Mouse (Mus musculus): Measurements from ENCODE around the gene Arsg.
A peak's percentile ranks its signal among the peaks of the same experiment; 100 is the strongest.

Arsg gene

GRCm38 (mm10) chr11:109473171-109474085 is at the start of gene Arsg, which contains the start of gene Slc16a6:
Gene Arsg, plus strand, starts transcription at chr11:109473374.
Gene Slc16a6, minus strand, starts transcription at chr11:109473598.
- peak; percentile 83 to 93 for DNase-seq (ENCODE audit: low spot score in 2 of 2)

- peak; percentile 100 for DNase-seq (ENCODE audit: low spot score in 2 of 2)
Measured at GRCm38 (mm10) chr11:109425392-109426271, 47.5 kb upstream of the Arsg start, which contains the start of gene Amz2. Gene Amz2, plus strand, starts transcription at chr11:109425946.

GRCm38 (mm10) chr11:109426272-109426586 is 46.9 kb upstream of the Arsg start:
- no peak for DNase-seq (ENCODE audit: low spot score in 2 of 2)

GRCm38 (mm10) chr11:109427353-109427752 is 45.8 kb upstream of the Arsg start:
- no peak for DNase-seq (ENCODE audit: low spot score in 2 of 2)

GRCm38 (mm10) chr11:109434233-109434798 is 38.9 kb upstream of the Arsg start:
- peak; percentile 54 to 75 for DNase-seq (ENCODE audit: low spot score in 2 of 2)

- DNase-seq (ENCODE audit: low spot score in 2 of 2): no peak
Measured at GRCm38 (mm10) chr11:109436889-109437288, 36.3 kb upstream of the Arsg start.

GRCm38 (mm10) chr11:109439209-109439608 is 34.0 kb upstream of the Arsg start:
- no peak for DNase-seq (ENCODE audit: low spot score in 2 of 2)

GRCm38 (mm10) chr11:109439829-109440340 is 33.3 kb upstream of the Arsg start:
- peak; percentile 59 to 82 for DNase-seq (ENCODE audit: low spot score in 2 of 2)

- DNase-seq (ENCODE audit: low spot score in 2 of 2): no peak
Measured at GRCm38 (mm10) chr11:109440641-109441040, 32.5 kb upstream of the Arsg start.

- DNase-seq (ENCODE audit: low spot score in 2 of 2): peak in 1 of 2 experiments; percentile 54
Measured at GRCm38 (mm10) chr11:109441119-109441518, 32.1 kb upstream of the Arsg start.

GRCm38 (mm10) chr11:109442166-109442730 is 30.9 kb upstream of the Arsg start:
- no peak for DNase-seq (ENCODE audit: low spot score in 2 of 2)

GRCm38 (mm10) chr11:109443468-109444263 is 29.5 kb upstream of the Arsg start:
- DNase-seq (ENCODE audit: low spot score in 2 of 2): no peak

GRCm38 (mm10) chr11:109444600-109444999 is 28.6 kb upstream of the Arsg start:
- no peak for DNase-seq (ENCODE audit: low spot score in 2 of 2)

- DNase-seq (ENCODE audit: low spot score in 2 of 2): peak; percentile 37 to 44
Measured at GRCm38 (mm10) chr11:109445438-109446035, 27.6 kb upstream of the Arsg start.

GRCm38 (mm10) chr11:109451169-109451568 is 22.0 kb upstream of the Arsg start:
- DNase-seq (ENCODE audit: low spot score in 2 of 2): no peak

- DNase-seq (ENCODE audit: low spot score in 2 of 2): no peak
Measured at GRCm38 (mm10) chr11:109456261-109456660, 16.9 kb upstream of the Arsg start.

- no peak for DNase-seq (ENCODE audit: low spot score in 2 of 2)
Measured at GRCm38 (mm10) chr11:109458165-109458564, 15.0 kb upstream of the Arsg start.

GRCm38 (mm10) chr11:109460586-109460985 is 12.6 kb upstream of the Arsg start:
- DNase-seq (ENCODE audit: low spot score in 2 of 2): no peak

- DNase-seq (ENCODE audit: low spot score in 2 of 2): no peak
Measured at GRCm38 (mm10) chr11:109465068-109465467, 8.1 kb upstream of the Arsg start.

- no peak for DNase-seq (ENCODE audit: low spot score in 2 of 2)
Measured at GRCm38 (mm10) chr11:109466987-109467386, 6.2 kb upstream of the Arsg start.
